Mouse (Mus musculus) ES-E14 (cell line): Measurements from ENCODE around the gene Adgre5.

Experiments
- CHD2 ChIP-seq: IDR thresholded peaks from 2 replicates; pipeline ENCODE4 v1.6.1; 2014; ENCODE audit warnings: mild to moderate bottlenecking, low read depth, low read length, inconsistent platforms
- HCFC1 ChIP-seq: IDR thresholded peaks from 2 replicates; pipeline ENCODE4 v1.6.1; 2012; ENCODE audit warnings: low read length, inconsistent platforms, borderline replicate concordance; ENCODE audit not compliant: insufficient read depth

GRCm38 (mm10) chr8:83740586-83740975 is 545 bp downstream of the Adgre5 start:
- TF ChIP-seq HCFC1 (no peak), CHD2 (no peak)
